Mouse (Mus musculus) neural tube, embryonic 11.5 days (tissue): ENCODE measurements at regions not wholly inside any gene's neighbourhood (a gene's known extent, or its start where the extent isn't known, plus 50 kb on each side); places are given as distances from the start of the nearest gene placed in this dataset.
A peak's percentile ranks its signal among the peaks of the same experiment; 100 is the strongest.

Experiments
- ATAC-seq: fragments of 200-750 bp; cut with Nextera tagmentation; 2 replicates; pipeline ENCODE4 v1.8.0; 2017; ENCODE audit warnings: moderate number of reproducible peaks, mild to moderate bottlenecking, moderate TSS enrichment, moderate library complexity; ENCODE audit not compliant: insufficient read depth, low FRiP score, low TSS enrichment
- DNase-seq: peaks from one replicate; pipeline ENCODE4 v3.0.0-alpha.2; 2015; ENCODE audit warnings: low spot score
- H3K27ac ChIP-seq: fragments of 300-500 bp; sonication (generic); 2 replicates; pipeline ENCODE4 v1.5.1; 2014; ENCODE audit warnings: low read depth, mild to moderate bottlenecking, low read length
- H3K27me3 ChIP-seq: fragments of 300-500 bp; sonication (generic); 2 replicates; pipeline ENCODE4 v1.6.1; 2014; ENCODE audit warnings: mild to moderate bottlenecking, low read length, mixed read lengths; ENCODE audit not compliant: control insufficient read depth, insufficient read depth
- H3K36me3 ChIP-seq: fragments of 300-500 bp; sonication (generic); 2 replicates; pipeline ENCODE4 v1.6.1; 2014; ENCODE audit warnings: mild to moderate bottlenecking, low read length, moderate library complexity, mixed read lengths; ENCODE audit not compliant: control insufficient read depth, insufficient read depth
- H3K4me1 ChIP-seq: fragments of 300-500 bp; sonication (generic); 2 replicates; pipeline ENCODE4 v1.6.1; 2014; ENCODE audit warnings: low read length, mixed read lengths; ENCODE audit not compliant: control insufficient read depth, insufficient read depth
- H3K4me2 ChIP-seq: fragments of 300-500 bp; sonication (generic); 2 replicates; pipeline ENCODE4 v1.6.1; 2014; ENCODE audit warnings: low read depth, mild to moderate bottlenecking, moderate library complexity
- H3K4me3 ChIP-seq: fragments of 300-500 bp; sonication (generic); 2 replicates; pipeline ENCODE4 v1.5.1; 2014; ENCODE audit warnings: low read depth, low read length
- H3K9ac ChIP-seq: fragments of 300-500 bp; sonication (generic); 2 replicates; pipeline ENCODE4 v1.6.1; 2014; ENCODE audit warnings: mild to moderate bottlenecking, low read length
- H3K9me3 ChIP-seq: fragments of 300-500 bp; sonication (generic); 2 replicates; pipeline ENCODE4 v1.6.1; 2016; ENCODE audit warnings: low read length; ENCODE audit not compliant: control insufficient read depth
- WGBS: fragments of 180-500 bp; shearing (Covaris S2); extraction: QIAGEN DNeasy Blood & Tissue Kit; methylation state at CpG from one replicate; pipeline ENCODE4 v1.1.7; 2014; 5-methylcytosine and 5-hydroxymethylcytosine counted together

DNA sequence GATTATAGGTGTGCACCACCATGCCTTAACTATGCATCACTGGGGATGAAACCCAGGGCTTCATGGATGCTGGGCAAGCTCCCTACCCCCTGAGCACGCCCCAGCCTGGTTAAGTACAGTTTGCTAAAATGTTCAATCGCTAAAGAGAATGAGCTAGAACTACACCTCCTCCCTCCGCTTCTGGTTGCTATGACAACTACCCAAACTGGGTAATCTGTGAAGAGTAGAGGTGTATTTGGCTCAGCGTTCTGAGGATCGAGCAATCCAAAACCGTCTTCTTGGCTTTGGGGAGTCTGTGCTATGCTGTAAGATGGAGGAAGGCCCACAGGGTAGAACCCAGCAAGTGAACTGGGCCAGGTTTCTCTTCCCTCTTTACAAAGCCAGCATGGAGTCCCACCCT, 78.8 kb downstream of the Skor1 start:
- WGBS, result 90% methylated on average over 6 of the region's 6 CpGs
- no peak for ATAC-seq

DNA sequence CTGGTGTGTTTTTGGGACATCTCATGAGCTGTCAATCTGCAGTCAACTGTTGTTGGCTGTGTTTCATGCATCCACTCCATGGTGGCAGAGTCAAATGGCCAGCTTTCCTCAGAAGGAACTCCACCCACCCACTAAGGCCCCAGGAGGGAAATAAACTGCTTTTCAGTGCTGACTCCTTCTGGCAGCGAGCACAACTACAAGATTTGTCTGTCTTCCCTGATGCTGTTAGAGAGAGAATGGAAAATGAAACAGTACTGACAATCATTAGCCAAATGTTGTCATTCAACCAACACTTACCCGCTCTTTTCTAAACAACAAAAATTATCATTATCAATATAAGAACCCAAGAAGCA, 79.3 kb upstream of the Pias1 start:
- no peak overlapping the region for H3K27ac ChIP-seq
- DNase-seq, result no peak
- H3K4me2 ChIP-seq, result no peak overlapping the region
- ATAC-seq, result no peak
- H3K4me1 ChIP-seq, result no peaks in the 10 kb centered on the region
- no peaks in the 10 kb centered on the region for H3K9me3 ChIP-seq
- no peak overlapping the region for H3K4me3 ChIP-seq
- no peak overlapping the region for H3K9ac ChIP-seq
- no peaks in the 10 kb centered on the region for H3K27me3 ChIP-seq
- H3K36me3 ChIP-seq, result no peaks in the 10 kb centered on the region
- WGBS, result 66% methylated on average over 2 of the region's 2 CpGs

More for the DNA sequence above, 78.8 kb downstream of the Skor1 start:
- Histone ChIP-seq H3K9me3 (no peaks in the 10 kb centered on the region), H3K4me2 (no peak overlapping the region), H3K4me3 (no peak overlapping the region), H3K4me1 (no peaks in the 10 kb centered on the region), H3K9ac (no peak overlapping the region), H3K36me3 (no peaks in the 10 kb centered on the region), H3K27me3 (no peaks in the 10 kb centered on the region), H3K27ac (no peak overlapping the region)
- no peak for DNase-seq

DNA sequence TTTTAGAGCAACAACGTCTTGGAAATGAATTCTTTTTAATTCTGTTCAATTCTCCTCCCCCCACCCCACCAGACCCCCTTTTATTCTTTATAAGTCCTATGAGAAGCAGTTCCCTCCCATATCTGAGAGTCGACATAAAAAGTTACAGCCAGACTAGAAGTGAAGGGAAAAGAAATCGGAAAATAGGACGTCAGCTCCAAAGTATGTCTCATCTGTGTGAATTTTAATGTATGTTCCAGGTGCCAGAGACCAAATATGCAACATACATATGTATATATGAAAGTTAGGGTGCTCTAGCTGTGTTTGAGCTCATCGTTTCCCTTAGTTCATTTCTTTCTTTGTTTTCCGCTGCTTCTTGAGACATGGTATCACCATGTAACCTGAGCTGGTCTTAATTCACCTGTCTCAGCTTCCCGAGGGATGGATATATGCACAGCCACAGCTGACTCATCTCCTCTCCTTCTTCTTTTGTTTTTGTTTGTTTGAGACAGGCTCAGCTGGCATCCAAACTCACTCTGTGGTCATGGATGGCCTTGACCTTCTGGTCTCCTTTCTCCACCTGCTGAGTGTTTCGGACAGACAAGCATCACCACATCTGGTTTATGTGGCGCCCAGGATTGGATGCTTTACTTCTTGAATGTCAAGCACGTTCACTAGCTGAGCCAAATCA, 78.8 kb upstream of the Pias1 start:
- WGBS, result 82% methylated on average over 10 of the region's 10 CpGs
- no peak overlapping the region for H3K4me3 ChIP-seq
- no peaks in the 10 kb centered on the region for H3K36me3 ChIP-seq
- no peak overlapping the region for H3K4me2 ChIP-seq
- ATAC-seq (no peak), DNase-seq (no peak)
- H3K4me1 ChIP-seq, result no peaks in the 10 kb centered on the region
- no peaks in the 10 kb centered on the region for H3K27me3 ChIP-seq
- H3K27ac ChIP-seq, result no peak overlapping the region
- no peaks in the 10 kb centered on the region for H3K9me3 ChIP-seq
- no peak overlapping the region for H3K9ac ChIP-seq

DNA sequence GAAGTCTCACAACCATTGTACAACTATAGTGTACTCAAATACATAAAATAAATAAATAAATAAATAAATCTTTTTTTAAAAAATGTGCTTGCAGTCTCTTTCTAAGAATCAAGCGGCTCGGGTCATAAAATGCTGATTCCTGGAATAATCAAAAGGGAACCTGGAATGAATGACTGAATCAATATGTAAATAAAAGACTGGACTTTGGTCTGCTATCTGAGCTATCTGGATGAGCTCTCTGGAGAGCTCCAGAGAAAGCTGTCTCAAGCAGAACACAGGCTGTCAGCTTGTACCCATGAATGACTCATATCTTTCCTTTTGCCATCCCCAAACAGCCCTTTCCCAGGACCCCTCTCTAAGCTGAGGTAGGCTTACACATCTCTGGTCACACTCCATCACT, 75.8 kb upstream of the Pias1 start:
- no peak overlapping the region for H3K4me3 ChIP-seq
- no peaks in the 10 kb centered on the region for H3K36me3 ChIP-seq
- WGBS, result 93% methylated on average over 2 of the region's 2 CpGs
- H3K4me1 ChIP-seq, result peaks cover 11% of the 10 kb centered on the region
- H3K27ac ChIP-seq, result no peak overlapping the region
- DNase-seq (no peak), ATAC-seq (no peak)
- H3K9ac ChIP-seq, result no peak overlapping the region
- no peak overlapping the region for H3K4me2 ChIP-seq
- no peaks in the 10 kb centered on the region for H3K27me3 ChIP-seq
- no peaks in the 10 kb centered on the region for H3K9me3 ChIP-seq

DNA sequence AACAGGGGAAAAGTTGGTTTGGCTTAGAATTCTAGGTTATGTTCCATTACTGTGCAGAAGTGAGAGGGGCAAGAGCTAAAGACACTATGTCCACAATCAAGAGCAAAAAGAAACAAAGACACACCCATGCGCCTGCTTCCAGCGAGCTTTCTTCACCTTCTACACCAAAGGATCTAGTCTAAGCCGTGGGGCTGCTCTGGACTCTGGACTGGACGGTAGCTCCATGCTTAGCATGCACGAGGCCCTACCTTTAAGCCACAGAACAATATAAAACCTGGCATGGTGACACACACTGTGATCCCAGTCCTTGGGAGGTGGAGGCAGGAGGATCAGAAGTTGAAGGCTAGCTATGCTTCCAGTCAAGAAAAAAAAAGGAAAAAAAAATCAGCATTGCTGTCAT, 73.0 kb upstream of the Pias1 start:
- no peaks in the 10 kb centered on the region for H3K27me3 ChIP-seq
- no peak for DNase-seq
- ATAC-seq, result no peak
- H3K9ac ChIP-seq, result no peak overlapping the region
- WGBS, result 91% methylated on average over 5 of the region's 5 CpGs
- H3K36me3 ChIP-seq, result no peaks in the 10 kb centered on the region
- H3K4me2 ChIP-seq, result no peak overlapping the region
- H3K4me1 ChIP-seq, result peaks cover 11% of the 10 kb centered on the region
- no peaks in the 10 kb centered on the region for H3K9me3 ChIP-seq
- no peak overlapping the region for H3K4me3 ChIP-seq
- no peak overlapping the region for H3K27ac ChIP-seq

DNA sequence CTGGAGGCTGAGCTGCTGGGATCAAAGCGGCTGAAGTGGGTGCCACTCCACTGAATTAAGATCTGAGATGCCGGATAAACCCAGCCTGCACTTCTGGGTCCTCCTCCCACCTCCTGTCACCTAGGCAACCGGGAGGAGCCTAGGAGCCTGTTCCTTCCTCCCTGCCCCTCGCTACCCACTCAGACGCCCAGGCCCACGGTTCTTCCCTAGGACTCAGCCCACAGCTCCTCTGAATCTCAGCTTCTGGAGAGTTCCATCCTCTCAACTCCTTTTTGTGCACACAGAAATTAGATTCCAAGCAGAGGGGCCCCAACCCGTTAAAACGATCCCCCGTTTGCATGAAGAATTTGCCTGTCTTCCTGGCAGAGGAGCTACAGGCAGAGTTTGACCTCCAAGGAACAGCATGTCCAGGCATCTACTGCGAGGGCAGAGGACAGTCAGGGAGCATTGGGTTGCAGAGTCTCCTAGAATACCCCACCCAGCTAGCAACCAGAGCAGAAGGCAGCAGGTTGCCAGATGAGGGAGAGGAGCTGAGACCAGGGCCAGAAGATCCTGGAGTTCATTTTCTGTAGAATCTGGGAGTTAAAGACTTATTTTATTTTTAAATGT, 71.6 kb upstream of the Pias1 start:
- WGBS, result 5% methylated on average over 10 of the region's 10 CpGs
- no peaks in the 10 kb centered on the region for H3K9me3 ChIP-seq

DNA sequence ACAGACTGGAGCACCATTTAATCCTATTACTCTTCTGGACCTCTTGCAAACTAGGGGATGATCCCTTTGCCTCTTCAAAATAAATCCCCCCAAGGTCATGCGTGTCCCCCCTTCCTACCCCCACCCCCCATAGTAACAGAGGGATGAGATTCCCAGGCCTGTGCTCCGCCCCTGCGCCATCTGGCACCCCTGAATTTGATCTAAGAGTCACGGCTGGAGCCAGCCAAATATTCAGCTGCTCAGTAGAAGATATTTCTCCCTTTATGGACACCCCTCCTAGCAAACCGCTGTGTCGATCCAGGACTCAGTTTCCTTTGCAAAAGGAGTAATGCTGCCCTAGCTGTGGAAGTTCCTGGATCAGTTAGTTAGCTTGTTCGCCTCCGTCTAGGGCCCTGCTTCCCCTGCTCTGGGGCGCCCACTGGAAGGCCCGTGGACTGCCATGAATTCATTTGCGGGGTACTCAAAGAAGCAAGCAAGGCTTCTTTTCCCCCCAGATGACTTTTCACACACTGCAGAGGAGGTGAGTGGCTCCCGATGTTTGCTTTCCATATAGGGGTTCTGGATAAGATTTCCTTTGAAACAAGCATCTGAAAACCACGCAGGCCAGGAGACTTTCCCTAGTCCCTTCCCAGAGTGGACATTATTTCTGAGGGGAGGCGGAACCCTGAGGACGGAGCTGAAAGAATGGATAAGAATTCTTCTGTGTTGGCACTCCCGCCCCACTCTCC, 70.9 kb upstream of the Pias1 start:
- H3K9ac ChIP-seq, result peak overlapping the region; percentile 38
- peak; percentile 41; the same call in 1 of the 2 replicates for ATAC-seq
- peaks cover 11% of the 10 kb centered on the region for H3K4me1 ChIP-seq
- H3K9me3 ChIP-seq, result no peaks in the 10 kb centered on the region
- no peaks in the 10 kb centered on the region for H3K27me3 ChIP-seq
- 40% methylated on average over 16 of the region's 16 CpGs for WGBS
- no peaks in the 10 kb centered on the region for H3K36me3 ChIP-seq
- peak overlapping the region; percentile 34 for H3K4me2 ChIP-seq
- no peak overlapping the region for H3K4me3 ChIP-seq
- 0 out of 2 replicates have a peak overlapping the region, but pooled peaks have one; percentile 50 for H3K27ac ChIP-seq
- peak; percentile 26 for DNase-seq

More for the DNA sequence above, 71.6 kb upstream of the Pias1 start:
- Histone ChIP-seq H3K36me3 (no peaks in the 10 kb centered on the region), H3K4me2 (peak overlapping the region; percentile 34), H3K4me1 (peaks cover 11% of the 10 kb centered on the region), H3K27me3 (no peaks in the 10 kb centered on the region), H3K4me3 (no peak overlapping the region), H3K27ac (0 out of 2 replicates have a peak overlapping the region, but pooled peaks have one; percentile 4), H3K9ac (peak overlapping the region; percentile 38; the same call in 1 of the 2 replicates)
- DNase-seq (peak; percentile 64), ATAC-seq (0 out of 2 replicates have a peak, but pooled peaks have one; percentile 45)

DNA sequence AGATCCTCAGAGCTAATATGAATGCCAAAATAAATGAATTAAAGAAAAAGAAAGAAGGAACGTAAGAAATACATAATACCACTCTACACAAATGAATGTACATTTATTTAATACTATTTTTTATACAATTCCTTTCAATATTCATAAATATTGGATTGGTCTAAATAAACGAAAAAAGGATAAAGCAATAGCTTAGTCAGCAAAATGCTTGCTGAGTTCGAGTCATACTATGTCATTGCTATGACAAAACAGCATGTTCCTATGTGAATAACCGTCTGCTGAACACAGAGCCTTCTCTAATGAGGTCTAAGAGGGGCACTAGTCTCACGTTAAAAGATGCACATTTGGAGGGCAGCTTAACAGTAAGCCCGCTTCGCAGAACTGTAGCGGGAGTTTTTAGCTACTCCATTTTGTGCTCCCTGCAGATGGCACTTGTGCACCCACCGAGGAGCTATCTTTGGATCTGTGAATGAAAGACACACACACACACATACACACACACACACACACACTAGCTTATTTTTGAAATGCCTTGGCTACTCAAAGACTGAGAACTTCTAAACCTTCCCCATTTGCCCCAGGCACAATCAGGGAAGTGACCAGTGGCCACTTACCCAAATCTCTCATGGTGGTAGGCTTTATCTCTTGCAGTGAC, 69.1 kb upstream of the Pias1 start:
- no peak for ATAC-seq

More for the DNA sequence above, 69.1 kb upstream of the Pias1 start:
- peaks cover 11% of the 10 kb centered on the region for H3K4me1 ChIP-seq
- H3K4me2 ChIP-seq, result no peak overlapping the region
- no peaks in the 10 kb centered on the region for H3K36me3 ChIP-seq
- no peak overlapping the region for H3K9ac ChIP-seq
- no peak overlapping the region for H3K4me3 ChIP-seq
- DNase-seq, result no peak
- H3K9me3 ChIP-seq, result no peaks in the 10 kb centered on the region
- H3K27ac ChIP-seq, result no peak overlapping the region
- no peaks in the 10 kb centered on the region for H3K27me3 ChIP-seq
- 86% methylated on average over 9 of the region's 9 CpGs for WGBS
